In genomic region chr11:103399050-103399449, GRCm38 (mm10) we compare ENCODE assay signal across 13 mouse cellular contexts. TPM values are rescaled to one million over a fixed set of nuclear protein-coding genes. Genes with fewer than 3 reads are reported as not detected.
DNase-seq lines count a peak whose midpoint lies in the region; ATAC-seq and TF ChIP-seq lines count a peak whose summit lies in the region.
"Had no signal": no experiment of that assay in that cellular context is flagged by ENCODE, and none has a peak within 500 bp of the region (broad histone marks: within the 10 kb centered on the region; RNA-seq: fewer than 3 reads in every experiment).

No protein-coding gene starts in this region.

- no peaks in the 10 kb centered on the region for H3K9me3 ChIP-seq in forebrain, postnatal 0 days (ENCODE audit: low read length)
- no peaks in the 10 kb centered on the region for H3K9me3 ChIP-seq in forebrain, embryonic 15.5 days
- H3K9me3 ChIP-seq: heart, embryonic 15.5 days; limb, embryonic 13.5 days had no signal

- intact Hi-C loops in gastrocnemius, postnatal 36 days (cut with DNase I), result no loop called here

- no peak overlapping the region for H3K9ac ChIP-seq in forebrain, postnatal 0 days
- H3K9ac ChIP-seq in forebrain, embryonic 15.5 days (replicated peaks), result no peak overlapping the region
- H3K9ac ChIP-seq: heart, embryonic 15.5 days; limb, embryonic 13.5 days had no signal

- no peak overlapping the region for H3K4me2 ChIP-seq in forebrain, postnatal 0 days (ENCODE audit: low read depth)
- H3K4me2 ChIP-seq in forebrain, embryonic 15.5 days (replicated peaks), result no peak overlapping the region
- H3K4me2 ChIP-seq: heart, embryonic 15.5 days; limb, embryonic 13.5 days had no signal

- ATAC-seq in forebrain, postnatal 0 days, result no peak
- no peak for ATAC-seq in forebrain, embryonic 15.5 days (replicated peaks)
- ATAC-seq: activated CD4-positive, CD25-positive, alpha-beta regulatory T cell, adult 4 months; forebrain, embryonic 14.5 days had no signal

- TF ChIP-seq POLR2A in bone marrow, adult 2 months (IDR thresholded peaks at IDR 0.05; ENCODE audit: borderline replicate concordance, control insufficient read depth, low read depth, low read length), result no peak

- H3K27ac ChIP-seq in forebrain, postnatal 0 days (ENCODE audit: low read depth, low read length), result no peak overlapping the region
- no peak overlapping the region for H3K27ac ChIP-seq in forebrain, embryonic 15.5 days (replicated peaks)
- H3K27ac ChIP-seq in layer of hippocampus, adult 2 months, result no peak overlapping the region
- no peak overlapping the region for H3K27ac ChIP-seq in bone marrow, adult 2 months (ENCODE audit: control insufficient read depth, insufficient read depth, low read depth, low read length, poor library complexity)
- H3K27ac ChIP-seq: heart, embryonic 15.5 days; limb, embryonic 13.5 days had no signal

- no peak overlapping the region for H3K4me3 ChIP-seq in forebrain, postnatal 0 days (ENCODE audit: low read depth, low read length)
- H3K4me3 ChIP-seq in forebrain, embryonic 15.5 days, result no peak overlapping the region
- no peak overlapping the region for H3K4me3 ChIP-seq in layer of hippocampus, adult 2 months
- H3K4me3 ChIP-seq in bone marrow, adult 2 months (replicated peaks; ENCODE audit: control insufficient read depth, low read depth, low read length), result no peak overlapping the region
- H3K4me3 ChIP-seq: heart, embryonic 15.5 days; limb, embryonic 13.5 days had no signal

- no peaks in the 10 kb centered on the region for H3K4me1 ChIP-seq in forebrain, postnatal 0 days (ENCODE audit: insufficient read depth)
- no peaks in the 10 kb centered on the region for H3K4me1 ChIP-seq in forebrain, embryonic 15.5 days
- peaks cover 2% of the 10 kb centered on the region; the same call in 1 of the 2 replicates for H3K4me1 ChIP-seq in bone marrow, adult 2 months (ENCODE audit: control insufficient read depth, insufficient read depth, low read length)
- H3K4me1 ChIP-seq: heart, embryonic 15.5 days; limb, embryonic 13.5 days had no signal

- peaks cover 42% of the 10 kb centered on the region for H3K36me3 ChIP-seq in forebrain, postnatal 0 days (ENCODE audit: insufficient read depth)
- H3K36me3 ChIP-seq in forebrain, embryonic 15.5 days, result peaks cover 39% of the 10 kb centered on the region
- H3K36me3 ChIP-seq in splenic B cell, adult 2 months (ENCODE audit: control insufficient read depth, insufficient read depth, low read length, poor library complexity, severe bottlenecking), result peaks cover 11% of the 10 kb centered on the region

- TF ChIP-seq CTCF in forebrain, postnatal 0 days (IDR thresholded peaks at IDR 0.05; ENCODE audit: low read depth), result 0 out of 2 replicates have a peak, but pooled peaks have one; percentile 12
- peak; percentile 62 for TF ChIP-seq CTCF in layer of hippocampus, adult 2 months (conservative IDR thresholded peaks at IDR 0.05)
- TF ChIP-seq CTCF in bone marrow, adult 2 months (IDR thresholded peaks at IDR 0.05; ENCODE audit: control insufficient read depth, insufficient read depth, low read length), result peak; percentile 9; the same call in 1 of the 2 replicates

- DNase-seq in forebrain, postnatal 0 days, result no peak
- no peak for DNase-seq in layer of hippocampus, adult 2 months (ENCODE audit: low spot score in 2 of 2)
- DNase-seq in layer of hippocampus, adult 11-12 months (ENCODE audit: low spot score), result no peak
- peak; percentile 66 for DNase-seq in splenic B cell, adult 2 months (ENCODE audit: low read depth, low spot score)
- no peak for DNase-seq in gastrocnemius, postnatal 36 days
- DNase-seq in left cerebral cortex, adult 8-10 months (ENCODE audit: low spot score in 2 of 2), result no peak
- DNase-seq: midbrain, embryonic 14.5 days had no signal

- no peaks in the 10 kb centered on the region for H3K27me3 ChIP-seq in forebrain, postnatal 0 days (ENCODE audit: insufficient read depth, low read length)
- no peaks in the 10 kb centered on the region for H3K27me3 ChIP-seq in forebrain, embryonic 15.5 days
- no peaks in the 10 kb centered on the region for H3K27me3 ChIP-seq in splenic B cell, adult 2 months (ENCODE audit: control insufficient read depth, insufficient read depth, low read length, poor library complexity, severe bottlenecking)
- H3K27me3 ChIP-seq: heart, embryonic 15.5 days; limb, embryonic 13.5 days had no signal

- WGBS in forebrain, postnatal 0 days, result 91% methylated on average over 3 of the region's 3 CpGs
- 95% methylated on average over 3 of the region's 3 CpGs for WGBS in forebrain, embryonic 15.5 days
- WGBS in bone marrow, adult 2 months, result 58% methylated on average over 3 of the region's 3 CpGs

RNA-seq across cellular contexts. Expression of gene Plekhm1, which starts 13.4 kb away (rescaled TPM):
- total RNA-seq in forebrain, postnatal 0 days (2014; rRNA removed), result 4.2 and 7.1 TPM in 2 replicates
- 5.3 and 5.7 TPM in 2 replicates for polyA plus RNA-seq in forebrain, postnatal 0 days (2015; fragmentation: Nextera tagmentation; extraction: Ambion mirVana)
- 8.8 and 8.9 TPM in 2 replicates for polyA plus RNA-seq in forebrain, embryonic 15.5 days (2015; fragmentation: Nextera tagmentation; extraction: Ambion mirVana)
- 10 to 100 TPM; 18.3 to 20.3 TPM for total RNA-seq in layer of hippocampus, adult 2 months (2021)
- polyA plus RNA-seq in bone marrow, adult 2 months (2011; ENCODE audit: insufficient read depth, insufficient read length, low replicate concordance, missing spikeins), result 12.5 and 23.7 TPM in 2 replicates
- total RNA-seq in gastrocnemius, postnatal 36 days (2021), result 10 to 100 TPM; 10.6 to 11.8 TPM
- total RNA-seq in left cerebral cortex, adult 8-10 months (2022), result 10 to 100 TPM; 17.4 to 18.2 (median 18.0) TPM

RNA-seq across cellular contexts. Expression of gene Arhgap27, which starts 35.6 kb away (rescaled TPM):
- 4.2 and 5.6 TPM in 2 replicates for total RNA-seq in forebrain, postnatal 0 days (2014; rRNA removed)
- polyA plus RNA-seq in forebrain, postnatal 0 days (2015; fragmentation: Nextera tagmentation; extraction: Ambion mirVana), result 3.2 and 4.8 TPM in 2 replicates
- 2.5 and 3.0 TPM in 2 replicates for polyA plus RNA-seq in forebrain, embryonic 15.5 days (2015; fragmentation: Nextera tagmentation; extraction: Ambion mirVana)
- 10 to 100 TPM; 11.8 to 14.0 TPM for total RNA-seq in layer of hippocampus, adult 2 months (2021)
- polyA plus RNA-seq in bone marrow, adult 2 months (2011; ENCODE audit: insufficient read depth, insufficient read length, low replicate concordance, missing spikeins), result 14.2 and 47.3 TPM in 2 replicates
- total RNA-seq in gastrocnemius, postnatal 36 days (2021), result 1 to 10 TPM; 4.6 to 4.8 TPM
- total RNA-seq in left cerebral cortex, adult 8-10 months (2022), result 10 to 100 TPM; 17.6 to 21.1 (median 19.1) TPM

Comparison
In these comparisons a context has a peak if more than half of its experiments do, and no peak if none do; other contexts are left out.
1. CTCF ChIP-seq: peak in every context shown above with its lines; median percentile 62 in layer of hippocampus, adult 2 months; 12 in forebrain, postnatal 0 days; 9 in bone marrow, adult 2 months.